Mouse (Mus musculus) neural tube, embryonic 14.5 days (tissue): Measurements from ENCODE around the gene Sesn1. TPM values are rescaled to one million over a fixed set of nuclear protein-coding genes. Genes with fewer than 3 reads are reported as not detected.

Source experiments
- ATAC-seq: fragments of 200-750 bp; cut with Nextera tagmentation; 2 replicates; pipeline ENCODE4 v1.8.0; 2017; ENCODE audit warnings: low read depth, mild to moderate bottlenecking, moderate TSS enrichment, moderate library complexity
- H3K27ac ChIP-seq: fragments of 300-500 bp; sonication (generic); 2 replicates; pipeline ENCODE4 v1.5.1; 2014; ENCODE audit warnings: low read depth, mild to moderate bottlenecking, control low read depth, low read length, moderate library complexity, mixed read lengths
- H3K27me3 ChIP-seq: fragments of 300-500 bp; sonication (generic); 2 replicates; pipeline ENCODE4 v1.6.1; 2014; ENCODE audit warnings: low read length; ENCODE audit not compliant: control insufficient read depth, insufficient read depth
- H3K36me3 ChIP-seq: fragments of 300-500 bp; sonication (generic); 2 replicates; pipeline ENCODE4 v1.6.1; 2014; ENCODE audit warnings: low read length, mixed read lengths; ENCODE audit not compliant: control insufficient read depth, insufficient read depth
- H3K4me1 ChIP-seq: fragments of 300-500 bp; sonication (generic); 2 replicates; pipeline ENCODE4 v1.6.1; 2014; ENCODE audit warnings: low read length; ENCODE audit not compliant: control insufficient read depth, insufficient read depth
- H3K4me2 ChIP-seq: fragments of 300-500 bp; sonication (generic); 2 replicates; pipeline ENCODE4 v1.6.1; 2014; ENCODE audit warnings: mild to moderate bottlenecking, low read depth, low read length, control low read depth
- H3K4me3 ChIP-seq: fragments of 300-500 bp; sonication (generic); 2 replicates; pipeline ENCODE4 v1.5.1; 2014; ENCODE audit warnings: low read depth, low read length, control low read depth, mixed read lengths
- H3K9ac ChIP-seq: fragments of 300-500 bp; sonication (generic); replicated peaks from 2 replicates; pipeline ENCODE4 v1.6.1; 2014; ENCODE audit warnings: low read depth, mild to moderate bottlenecking, control low read depth, low read length, mixed read lengths
- H3K9me3 ChIP-seq: fragments of 300-500 bp; sonication (generic); 2 replicates; pipeline ENCODE4 v1.6.1; 2016; ENCODE audit warnings: low read length; ENCODE audit not compliant: control insufficient read depth
- whole genome bisulfite sequencing: fragments of 180-500 bp; shearing (Covaris S2); extraction: QIAGEN DNeasy Blood & Tissue Kit; methylation state at CpG from one replicate; pipeline ENCODE4 v1.1.7; 2014; 5-methylcytosine and 5-hydroxymethylcytosine counted together
- polyA plus RNA-seq: library from polyadenylated mRNA; unstranded; fragments of >200 nt; fragmentation: Nextera tagmentation; extraction: Ambion mirVana; gene quantifications from 2 replicates; pipeline ENCODE4 v1.2.1, GENCODE M21; 2014

Sesn1 gene
- polyA plus RNA-seq, 1 experiment from 2014 or later: 30.6 TPM

- H3K4me1 ChIP-seq: no peaks in the 10 kb centered on the region
- H3K27me3 ChIP-seq: no peaks in the 10 kb centered on the region
- H3K4me2 ChIP-seq: no peak overlapping the region
- no peaks in the 10 kb centered on the region for H3K36me3 ChIP-seq
- no peak for ATAC-seq
- no peak overlapping the region for H3K4me3 ChIP-seq
- no peak overlapping the region for H3K27ac ChIP-seq
- no peak overlapping the region for H3K9ac ChIP-seq
- 91% methylated on average over 18 of the region's 18 CpGs for WGBS
- no peaks in the 10 kb centered on the region for H3K9me3 ChIP-seq
These were observed 147.9 kb downstream of the Sesn1 start for GRCm38 (mm10) chr10:41957421-41958225.

Other genes starting within 250 kb of the Sesn1 start
- 1.4 and 2.6 TPM in 2 replicates for gene Ccdc162, start 93.3 kb upstream of the Sesn1 start, polyA plus RNA-seq
- gene Cep57l1, start 64 bp upstream of the Sesn1 start, polyA plus RNA-seq: 15.7 and 15.8 TPM in 2 replicates
- 8.6 and 13.1 TPM in 2 replicates for gene Armc2, start 208.5 kb downstream of the Sesn1 start, polyA plus RNA-seq